Mouse (Mus musculus): Measurements from ENCODE around the gene Vegfa. TPM values are rescaled to one million over a fixed set of nuclear protein-coding genes. Genes with fewer than 3 reads are reported as not detected.

Vegfa gene
- polyA plus RNA-seq, 1 experiment = 52.5 TPM

- Histone ChIP-seq H3K36me3 (ENCODE audit: control insufficient read depth, insufficient read depth) (peaks cover 99% of the 10 kb centered on the region), H3K79me2 (ENCODE audit: control insufficient read depth, insufficient read depth) (peaks cover 60% of the 10 kb centered on the region), H3K4me3 (ENCODE audit: insufficient read depth, poor library complexity, severe bottlenecking) (no peak overlapping the region), H3K79me3 (ENCODE audit: low read depth) (peaks cover 41% of the 10 kb centered on the region), H3K27me3 (ENCODE audit: control insufficient read depth, insufficient read depth, insufficient read length) (no peaks in the 10 kb centered on the region), H3ac (ENCODE audit: control insufficient read depth, insufficient read length, low read depth) (no peak overlapping the region)
- TF ChIP-seq CTCF (IDR thresholded peaks at IDR 0.05; ENCODE audit: control insufficient read depth, insufficient read depth, insufficient read length) = no peak
- no peak for TF ChIP-seq MYOG (IDR thresholded peaks at IDR 0.05; ENCODE audit: control insufficient read depth, extremely low read depth, insufficient read length)
- no peak for TF ChIP-seq MYOD1 (IDR thresholded peaks at IDR 0.05; ENCODE audit: control insufficient read depth, insufficient read length, low read depth)
- TF ChIP-seq FOSL1 (IDR thresholded peaks at IDR 0.05; ENCODE audit: insufficient read depth, low read length, poor library complexity, severe bottlenecking) = no peak
- TF ChIP-seq USF1 (IDR thresholded peaks at IDR 0.05; ENCODE audit: low read depth) = no peak
- no peak for TF ChIP-seq CEBPB (IDR thresholded peaks at IDR 0.05; ENCODE audit: low read depth)
- TF ChIP-seq MAX (IDR thresholded peaks at IDR 0.05) = no peak
Observed at GRCm38 (mm10) chr17:46020579-46020978, 11.6 kb downstream of the Vegfa start.

DNA sequence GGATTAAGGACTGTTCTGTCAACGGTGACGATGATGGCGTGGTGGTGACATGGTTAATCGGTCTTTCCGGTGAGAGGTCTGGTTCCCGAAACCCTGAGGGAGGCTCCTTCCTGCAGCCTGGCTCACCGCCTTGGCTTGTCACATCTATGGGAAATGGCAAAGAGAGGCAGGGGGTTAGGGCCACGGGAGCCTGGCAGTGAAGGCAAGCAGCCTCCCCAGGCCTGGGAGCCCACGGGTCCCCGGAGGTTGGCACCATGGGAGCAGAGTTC lies 13.5 kb downstream of the Vegfa start:
- H3K79me3 ChIP-seq (ENCODE audit: low read depth) = peaks cover 25% of the 10 kb centered on the region
- H3ac ChIP-seq (ENCODE audit: control insufficient read depth, insufficient read length, low read depth) = no peak overlapping the region
- peaks cover 41% of the 10 kb centered on the region for H3K79me2 ChIP-seq (ENCODE audit: control insufficient read depth, insufficient read depth)
- TF ChIP-seq MYOG (IDR thresholded peaks at IDR 0.05; ENCODE audit: control insufficient read depth, extremely low read depth, insufficient read length) (no peak), MYOD1 (IDR thresholded peaks at IDR 0.05; ENCODE audit: control insufficient read depth, insufficient read length, low read depth) (no peak), CEBPB (IDR thresholded peaks at IDR 0.05; ENCODE audit: low read depth) (no peak), MAX (IDR thresholded peaks at IDR 0.05) (no peak), FOSL1 (IDR thresholded peaks at IDR 0.05; ENCODE audit: insufficient read depth, low read length, poor library complexity, severe bottlenecking) (no peak), USF1 (IDR thresholded peaks at IDR 0.05; ENCODE audit: low read depth) (no peak), CTCF (IDR thresholded peaks at IDR 0.05; ENCODE audit: control insufficient read depth, insufficient read depth, insufficient read length) (no peak)
- peaks cover 94% of the 10 kb centered on the region for H3K36me3 ChIP-seq (ENCODE audit: control insufficient read depth, insufficient read depth)
- H3K27me3 ChIP-seq (ENCODE audit: control insufficient read depth, insufficient read depth, insufficient read length) = no peaks in the 10 kb centered on the region
- H3K4me3 ChIP-seq (ENCODE audit: insufficient read depth, poor library complexity, severe bottlenecking) = no peak overlapping the region

DNA sequence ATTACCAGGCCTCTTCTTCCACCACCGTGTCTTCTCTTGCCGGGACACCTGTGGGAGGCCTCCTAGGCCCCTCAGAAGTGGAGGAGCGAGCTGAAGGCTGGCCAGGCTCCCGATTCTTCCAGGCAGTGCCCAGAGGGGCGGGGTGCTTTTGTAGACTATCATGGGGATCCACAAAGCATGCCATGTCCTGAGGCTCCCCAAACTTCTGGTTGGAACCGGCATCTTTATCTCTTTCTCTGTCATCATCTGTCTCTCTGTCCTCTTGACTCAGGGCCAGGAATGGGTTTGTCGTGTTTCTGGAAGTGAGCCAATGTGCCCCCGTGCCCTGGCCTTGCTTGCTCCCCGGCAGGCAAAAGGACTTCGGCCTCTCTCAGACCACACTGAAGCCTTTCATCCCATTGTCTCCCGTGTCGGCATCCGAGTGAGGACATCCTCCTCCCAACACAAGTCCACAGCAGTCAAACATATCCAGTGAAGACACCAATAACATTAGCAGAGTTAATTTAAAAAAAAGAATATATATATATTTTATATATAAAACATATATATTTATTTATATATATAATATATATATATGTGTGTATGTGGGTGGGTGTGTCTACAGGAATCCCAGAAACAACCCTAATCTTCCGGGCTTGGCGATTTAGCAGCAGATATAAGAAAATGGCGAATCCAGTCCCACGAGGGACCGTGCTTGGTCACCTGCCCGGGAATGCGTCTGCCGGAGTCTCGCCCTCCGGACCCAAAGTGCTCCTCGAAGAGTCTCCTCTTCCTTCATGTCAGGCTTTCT lies 14.0 kb downstream of the Vegfa start:
- H3K4me3 ChIP-seq (ENCODE audit: insufficient read depth, poor library complexity, severe bottlenecking) = no peak overlapping the region
- peaks cover 88% of the 10 kb centered on the region for H3K36me3 ChIP-seq (ENCODE audit: control insufficient read depth, insufficient read depth)

GRCm38 (mm10) chr17:46016617-46017016 lies 15.6 kb downstream of the Vegfa start:
- Histone ChIP-seq H3ac (ENCODE audit: control insufficient read depth, insufficient read length, low read depth) (no peak overlapping the region), H3K36me3 (ENCODE audit: control insufficient read depth, insufficient read depth) (peaks cover 73% of the 10 kb centered on the region), H3K27me3 (ENCODE audit: control insufficient read depth, insufficient read depth, insufficient read length) (no peaks in the 10 kb centered on the region), H3K79me2 (ENCODE audit: control insufficient read depth, insufficient read depth) (peaks cover 21% of the 10 kb centered on the region), H3K79me3 (ENCODE audit: low read depth) (peaks cover 16% of the 10 kb centered on the region), H3K4me3 (ENCODE audit: insufficient read depth, poor library complexity, severe bottlenecking) (no peak overlapping the region)
- no peak for TF ChIP-seq FOSL1 (IDR thresholded peaks at IDR 0.05; ENCODE audit: insufficient read depth, low read length, poor library complexity, severe bottlenecking)

More for the DNA sequence above, 14.0 kb downstream of the Vegfa start:
- Histone ChIP-seq H3K79me3 (ENCODE audit: low read depth) (peaks cover 22% of the 10 kb centered on the region), H3K27me3 (ENCODE audit: control insufficient read depth, insufficient read depth, insufficient read length) (no peaks in the 10 kb centered on the region), H3ac (ENCODE audit: control insufficient read depth, insufficient read length, low read depth) (no peak overlapping the region), H3K79me2 (ENCODE audit: control insufficient read depth, insufficient read depth) (peaks cover 36% of the 10 kb centered on the region)
- TF ChIP-seq MYOD1 (IDR thresholded peaks at IDR 0.05; ENCODE audit: control insufficient read depth, insufficient read length, low read depth) = no peak
- TF ChIP-seq CTCF (IDR thresholded peaks at IDR 0.05; ENCODE audit: control insufficient read depth, insufficient read depth, insufficient read length) = no peak
- TF ChIP-seq MAX (IDR thresholded peaks at IDR 0.05) = no peak
- no peak for TF ChIP-seq CEBPB (IDR thresholded peaks at IDR 0.05; ENCODE audit: low read depth)
- no peak for TF ChIP-seq MYOG (IDR thresholded peaks at IDR 0.05; ENCODE audit: control insufficient read depth, extremely low read depth, insufficient read length)
- TF ChIP-seq FOSL1 (IDR thresholded peaks at IDR 0.05; ENCODE audit: insufficient read depth, low read length, poor library complexity, severe bottlenecking) = no peak

GRCm38 (mm10) chr17:46015967-46016366 lies 16.2 kb downstream of the Vegfa start:
- peaks cover 14% of the 10 kb centered on the region for H3K79me3 ChIP-seq (ENCODE audit: low read depth)
- peaks cover 67% of the 10 kb centered on the region for H3K36me3 ChIP-seq (ENCODE audit: control insufficient read depth, insufficient read depth)
- H3ac ChIP-seq (ENCODE audit: control insufficient read depth, insufficient read length, low read depth) = no peak overlapping the region
- H3K4me3 ChIP-seq (ENCODE audit: insufficient read depth, poor library complexity, severe bottlenecking) = no peak overlapping the region
- H3K27me3 ChIP-seq (ENCODE audit: control insufficient read depth, insufficient read depth, insufficient read length) = no peaks in the 10 kb centered on the region
- H3K79me2 ChIP-seq (ENCODE audit: control insufficient read depth, insufficient read depth) = peaks cover 14% of the 10 kb centered on the region
- TF ChIP-seq CEBPB (IDR thresholded peaks at IDR 0.05; ENCODE audit: low read depth) (no peak), MYOD1 (IDR thresholded peaks at IDR 0.05; ENCODE audit: control insufficient read depth, insufficient read length, low read depth) (no peak), MAX (IDR thresholded peaks at IDR 0.05) (no peak), MYOG (IDR thresholded peaks at IDR 0.05; ENCODE audit: control insufficient read depth, extremely low read depth, insufficient read length) (no peak), FOSL1 (IDR thresholded peaks at IDR 0.05; ENCODE audit: insufficient read depth, low read length, poor library complexity, severe bottlenecking) (no peak), CTCF (IDR thresholded peaks at IDR 0.05; ENCODE audit: control insufficient read depth, insufficient read depth, insufficient read length) (no peak), USF1 (IDR thresholded peaks at IDR 0.05; ENCODE audit: low read depth) (no peak)

GRCm38 (mm10) chr17:46014935-46015334 lies 17.2 kb downstream of the Vegfa start:
- no peak for TF ChIP-seq CTCF (IDR thresholded peaks at IDR 0.05; ENCODE audit: control insufficient read depth, insufficient read depth, insufficient read length)
- no peak for TF ChIP-seq FOSL1 (IDR thresholded peaks at IDR 0.05; ENCODE audit: insufficient read depth, low read length, poor library complexity, severe bottlenecking)
- no peak for TF ChIP-seq USF1 (IDR thresholded peaks at IDR 0.05; ENCODE audit: low read depth)
- H3K36me3 ChIP-seq (ENCODE audit: control insufficient read depth, insufficient read depth) = peaks cover 56% of the 10 kb centered on the region
- H3K79me3 ChIP-seq (ENCODE audit: low read depth) = peaks cover 7% of the 10 kb centered on the region
- no peak overlapping the region for H3ac ChIP-seq (ENCODE audit: control insufficient read depth, insufficient read length, low read depth)
- H3K4me3 ChIP-seq (ENCODE audit: insufficient read depth, poor library complexity, severe bottlenecking) = no peak overlapping the region
- no peaks in the 10 kb centered on the region for H3K27me3 ChIP-seq (ENCODE audit: control insufficient read depth, insufficient read depth, insufficient read length)
- peaks cover 4% of the 10 kb centered on the region for H3K79me2 ChIP-seq (ENCODE audit: control insufficient read depth, insufficient read depth)
